Mouse (Mus musculus) embryonic facial prominence, embryonic 11.5 days (tissue): Measurements from ENCODE around the gene Tlcd1. TPM values are rescaled to one million over a fixed set of nuclear protein-coding genes. Genes with fewer than 3 reads are reported as not detected.

Source experiments
- ATAC-seq: fragments of 200-750 bp; cut with Nextera tagmentation; replicated peaks from 2 replicates; pipeline ENCODE4 v1.8.0; 2017; ENCODE audit warnings: low read depth; ENCODE audit not compliant: insufficient number of reproducible peaks, low FRiP score, low TSS enrichment
- DNase-seq: peaks from one replicate; pipeline ENCODE4 v3.0.0-alpha.2; 2015; ENCODE audit warnings: low spot score
- H3K27ac ChIP-seq: fragments of 300-500 bp; sonication (generic); replicated peaks from 2 replicates; pipeline ENCODE4 v1.5.1; 2014; ENCODE audit warnings: mild to moderate bottlenecking, low read depth, low read length, control low read depth
- H3K27me3 ChIP-seq: fragments of 300-500 bp; sonication (generic); 2 replicates; pipeline ENCODE4 v1.6.1; 2014; ENCODE audit warnings: mild to moderate bottlenecking, low read length, moderate library complexity, mixed read lengths; ENCODE audit not compliant: control insufficient read depth, insufficient read depth
- H3K36me3 ChIP-seq: fragments of 300-500 bp; sonication (generic); replicated peaks from 2 replicates; pipeline ENCODE4 v1.6.1; 2014; ENCODE audit warnings: low read depth, mild to moderate bottlenecking, low read length, moderate library complexity, mixed read lengths; ENCODE audit not compliant: control insufficient read depth, insufficient read depth
- H3K4me1 ChIP-seq: fragments of 300-500 bp; sonication (generic); 2 replicates; pipeline ENCODE4 v1.6.1; 2014; ENCODE audit warnings: low read length, mixed read lengths; ENCODE audit not compliant: control insufficient read depth, insufficient read depth
- H3K4me2 ChIP-seq: fragments of 300-500 bp; sonication (generic); 2 replicates; pipeline ENCODE4 v1.6.1; 2014; ENCODE audit warnings: low read depth, mild to moderate bottlenecking, control low read depth, low read length, moderate library complexity
- H3K4me3 ChIP-seq: fragments of 300-500 bp; sonication (generic); 2 replicates; pipeline ENCODE4 v1.5.1; 2014; ENCODE audit warnings: low read depth, low read length, control low read depth
- H3K9ac ChIP-seq: fragments of 300-500 bp; sonication (generic); replicated peaks from 2 replicates; pipeline ENCODE4 v1.6.1; 2014; ENCODE audit warnings: mild to moderate bottlenecking, control low read depth, low read length
- H3K9me3 ChIP-seq: fragments of 300-500 bp; sonication (generic); replicated peaks from 2 replicates; pipeline ENCODE4 v1.6.1; 2016; ENCODE audit warnings: mild to moderate bottlenecking, low read length, inconsistent platforms, mixed read lengths; ENCODE audit not compliant: control insufficient read depth
- WGBS: fragments of 180-500 bp; shearing (Covaris S2); extraction: QIAGEN DNeasy Blood & Tissue Kit; methylation state at CpG from one replicate; pipeline ENCODE4 v1.1.7; 2014; 5-methylcytosine and 5-hydroxymethylcytosine counted together
- polyA plus RNA-seq: library from polyadenylated mRNA; unstranded; fragments of >200 nt; fragmentation: Nextera tagmentation; extraction: Ambion mirVana; gene quantifications from 2 replicates; pipeline ENCODE4 v1.2.1, GENCODE M21; 2014

The Tlcd1 gene
- polyA plus RNA-seq, 1 experiment from 2014 or later, result 8.9 TPM

DNA sequence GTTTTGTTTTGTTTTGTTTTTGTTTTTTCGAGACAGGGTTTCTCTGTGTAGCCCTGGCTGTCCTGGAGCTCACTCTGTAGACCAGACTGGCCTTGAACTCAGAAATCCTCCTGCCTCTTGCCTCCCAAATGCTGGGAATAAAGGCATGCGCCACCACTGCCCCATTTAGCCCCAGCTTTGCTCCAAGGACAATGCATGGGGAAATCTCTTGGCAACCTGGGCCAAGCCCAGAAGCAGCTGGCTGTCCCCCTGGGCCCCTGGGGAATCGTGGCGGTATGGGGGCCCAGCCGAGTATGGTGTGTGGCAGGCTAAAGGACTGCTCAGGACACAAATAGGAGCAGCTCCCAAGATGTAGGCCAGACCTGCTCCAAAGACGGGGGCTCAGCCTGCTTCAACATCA lies 27.8 kb downstream of the Tlcd1 start:
- H3K27ac ChIP-seq, result no peak overlapping the region
- ATAC-seq (no peak), DNase-seq (no peak)
- no peak overlapping the region for H3K9ac ChIP-seq
- no peak overlapping the region for H3K4me2 ChIP-seq
- H3K4me1 ChIP-seq, result no peaks in the 10 kb centered on the region
- H3K4me3 ChIP-seq, result no peak overlapping the region
- 89% methylated on average over 6 of the region's 6 CpGs for WGBS
- no peaks in the 10 kb centered on the region for H3K9me3 ChIP-seq
- H3K36me3 ChIP-seq, result peaks cover 11% of the 10 kb centered on the region
- H3K27me3 ChIP-seq, result no peaks in the 10 kb centered on the region

GRCm38 (mm10) chr11:78205361-78206206 lies 29.1 kb downstream of the Tlcd1 start:
- Histone ChIP-seq H3K4me3 (no peak overlapping the region), H3K27ac (no peak overlapping the region), H3K27me3 (no peaks in the 10 kb centered on the region), H3K4me2 (no peak overlapping the region), H3K36me3 (peaks cover 16% of the 10 kb centered on the region), H3K9ac (no peak overlapping the region), H3K4me1 (no peaks in the 10 kb centered on the region), H3K9me3 (no peaks in the 10 kb centered on the region)
- DNase-seq (no peak), ATAC-seq (no peak)
- WGBS, result 82% methylated on average over 13 of the region's 13 CpGs

- Histone ChIP-seq H3K27ac (no peak overlapping the region), H3K36me3 (peaks cover 21% of the 10 kb centered on the region)
Observed at GRCm38 (mm10) chr11:78207190-78207589, 30.7 kb downstream of the Tlcd1 start.

DNA sequence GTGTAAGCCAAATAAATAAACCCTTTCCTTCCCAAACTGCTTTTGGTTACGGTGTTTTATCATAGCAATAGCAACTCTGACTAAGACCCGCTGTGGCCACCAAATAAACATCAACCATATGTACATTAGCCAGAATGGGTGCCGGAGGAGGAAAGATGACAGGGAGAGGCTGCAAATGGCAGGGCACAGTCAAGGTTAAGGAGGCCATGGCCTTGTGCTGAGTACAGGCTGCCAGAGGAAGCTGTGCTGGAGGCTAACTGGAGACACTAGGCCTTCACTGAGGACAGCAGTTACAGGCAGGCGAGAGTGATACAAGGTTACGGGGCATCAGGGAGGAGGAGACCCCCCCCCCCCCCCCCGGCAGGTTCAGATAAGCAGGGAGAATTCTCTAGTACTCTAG lies 33.4 kb downstream of the Tlcd1 start:
- Histone ChIP-seq H3K4me3 (no peak overlapping the region), H3K4me1 (no peaks in the 10 kb centered on the region), H3K27ac (no peak overlapping the region), H3K9me3 (no peaks in the 10 kb centered on the region), H3K9ac (no peak overlapping the region), H3K36me3 (peaks cover 28% of the 10 kb centered on the region), H3K4me2 (no peak overlapping the region), H3K27me3 (no peaks in the 10 kb centered on the region)
- DNase-seq (no peak), ATAC-seq (no peak)
- WGBS, result 95% methylated on average over 6 of the region's 6 CpGs

More at GRCm38 (mm10) chr11:78207190-78207589, 30.7 kb downstream of the Tlcd1 start:
- ATAC-seq, result no peak
- H3K9ac ChIP-seq, result no peak overlapping the region
- DNase-seq, result no peak
- H3K27me3 ChIP-seq, result no peaks in the 10 kb centered on the region
- WGBS, result 87% methylated on average over 7 of the region's 7 CpGs
- no peak overlapping the region for H3K4me2 ChIP-seq
- H3K9me3 ChIP-seq, result no peaks in the 10 kb centered on the region
- no peak overlapping the region for H3K4me3 ChIP-seq
- H3K4me1 ChIP-seq, result no peaks in the 10 kb centered on the region

DNA sequence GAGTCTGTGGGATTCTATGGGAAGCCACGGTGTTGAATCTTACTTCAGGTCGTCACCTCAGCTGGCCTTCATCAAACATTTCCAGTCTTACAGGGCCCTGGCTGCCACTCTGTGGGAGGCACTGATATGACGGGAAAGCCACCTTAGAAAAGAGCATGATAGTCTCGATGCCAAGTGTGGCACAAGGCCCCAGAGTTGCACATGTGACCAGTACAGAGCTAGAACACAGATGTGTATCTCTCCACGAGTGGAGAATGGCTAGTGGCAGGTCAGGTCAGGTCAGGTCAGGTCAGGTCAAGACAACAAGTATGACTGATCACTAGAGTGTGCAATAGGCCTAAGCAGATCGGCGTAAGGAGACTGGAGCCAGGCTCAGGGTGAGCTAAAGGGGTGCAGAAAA lies 34.1 kb downstream of the Tlcd1 start:
- Histone ChIP-seq H3K9me3 (no peaks in the 10 kb centered on the region), H3K27me3 (no peaks in the 10 kb centered on the region), H3K27ac (no peak overlapping the region), H3K4me1 (no peaks in the 10 kb centered on the region), H3K4me2 (no peak overlapping the region), H3K4me3 (no peak overlapping the region), H3K9ac (no peak overlapping the region), H3K36me3 (peaks cover 30% of the 10 kb centered on the region)
- ATAC-seq (no peak), DNase-seq (no peak)
- 72% methylated on average over 7 of the region's 7 CpGs for WGBS

GRCm38 (mm10) chr11:78211513-78211912 lies 35.0 kb downstream of the Tlcd1 start:
- Histone ChIP-seq H3K4me1 (no peaks in the 10 kb centered on the region), H3K4me2 (no peak overlapping the region), H3K9ac (no peak overlapping the region), H3K27me3 (no peaks in the 10 kb centered on the region), H3K36me3 (peaks cover 31% of the 10 kb centered on the region), H3K9me3 (no peaks in the 10 kb centered on the region), H3K4me3 (no peak overlapping the region), H3K27ac (no peak overlapping the region)
- DNase-seq (no peak), ATAC-seq (no peak)
- WGBS, result 89% methylated on average over 5 of the region's 5 CpGs

GRCm38 (mm10) chr11:78213086-78213817 lies 36.7 kb downstream of the Tlcd1 start:
- Histone ChIP-seq H3K4me2 (no peak overlapping the region), H3K4me3 (no peak overlapping the region), H3K9me3 (no peaks in the 10 kb centered on the region), H3K9ac (no peak overlapping the region), H3K27me3 (no peaks in the 10 kb centered on the region), H3K4me1 (no peaks in the 10 kb centered on the region), H3K27ac (no peak overlapping the region), H3K36me3 (peaks cover 31% of the 10 kb centered on the region)
- 95% methylated on average over 14 of the region's 14 CpGs for WGBS
- DNase-seq, result no peak
- no peak for ATAC-seq

GRCm38 (mm10) chr11:78215709-78216317 lies 39.3 kb downstream of the Tlcd1 start:
- no peaks in the 10 kb centered on the region for H3K4me1 ChIP-seq
- no peak overlapping the region for H3K4me2 ChIP-seq
- DNase-seq, result no peak
- H3K27ac ChIP-seq, result no peak overlapping the region
- no peak for ATAC-seq
- no peak overlapping the region for H3K4me3 ChIP-seq
- H3K27me3 ChIP-seq, result no peaks in the 10 kb centered on the region
- no peak overlapping the region for H3K9ac ChIP-seq
- H3K9me3 ChIP-seq, result no peaks in the 10 kb centered on the region
- peaks cover 21% of the 10 kb centered on the region for H3K36me3 ChIP-seq
- WGBS, result 89% methylated on average over 11 of the region's 11 CpGs
